Mouse (Mus musculus) stomach, embryonic 14.5 days (tissue): ENCODE measurements around the gene Ptpn13. TPM values are rescaled to one million over a fixed set of nuclear protein-coding genes. Genes with fewer than 3 reads are reported as not detected.

Experiments
- ATAC-seq: fragments of 200-750 bp; cut with Nextera tagmentation; 2 replicates; pipeline ENCODE4 v1.8.0; 2017; ENCODE audit warnings: low read depth, moderate TSS enrichment; ENCODE audit not compliant: insufficient number of reproducible peaks, insufficient read depth, low FRiP score
- H3K27ac ChIP-seq: fragments of 300-500 bp; sonication (generic); 2 replicates; pipeline ENCODE4 v1.5.1; 2014; ENCODE audit warnings: mild to moderate bottlenecking, low read length, moderate library complexity, mixed read lengths
- H3K27me3 ChIP-seq: fragments of 300-500 bp; sonication (generic); 2 replicates; pipeline ENCODE4 v1.6.1; 2014; ENCODE audit warnings: low read length, control low read depth, mixed read lengths; ENCODE audit not compliant: control insufficient read depth, insufficient read depth
- H3K36me3 ChIP-seq: fragments of 300-500 bp; sonication (generic); 2 replicates; pipeline ENCODE4 v1.6.1; 2014; ENCODE audit warnings: mild to moderate bottlenecking, control low read depth, low read length, moderate library complexity, mixed read lengths; ENCODE audit not compliant: control insufficient read depth, insufficient read depth
- H3K4me1 ChIP-seq: fragments of 300-500 bp; sonication (generic); 2 replicates; pipeline ENCODE4 v1.6.1; 2014; ENCODE audit warnings: low read length, control low read depth, mixed read lengths; ENCODE audit not compliant: control insufficient read depth, insufficient read depth
- H3K4me2 ChIP-seq: fragments of 300-500 bp; sonication (generic); replicated peaks from 2 replicates; pipeline ENCODE4 v1.6.1; 2014; ENCODE audit warnings: low read depth, low read length, control low read depth
- H3K4me3 ChIP-seq: fragments of 300-500 bp; sonication (generic); 2 replicates; pipeline ENCODE4 v1.5.1; 2014; ENCODE audit warnings: low read depth, low read length, control low read depth
- H3K9ac ChIP-seq: fragments of 300-500 bp; sonication (generic); replicated peaks from 2 replicates; pipeline ENCODE4 v1.6.1; 2014; ENCODE audit warnings: low read depth, mild to moderate bottlenecking, control low read depth, low read length, moderate library complexity, mixed read lengths
- H3K9me3 ChIP-seq: fragments of 300-500 bp; sonication (generic); 2 replicates; pipeline ENCODE4 v1.6.1; 2016; ENCODE audit warnings: low read depth, low read length, control low read depth; ENCODE audit not compliant: control insufficient read depth
- WGBS: fragments of 180-500 bp; shearing (Covaris S2); extraction: QIAGEN DNeasy Blood & Tissue Kit; methylation state at CpG from one replicate; pipeline ENCODE4 v1.1.7; 2014; 5-methylcytosine and 5-hydroxymethylcytosine counted together
- polyA plus RNA-seq: library from polyadenylated mRNA; unstranded; fragments of >200 nt; fragmentation: Nextera tagmentation; extraction: Ambion mirVana; gene quantifications from 2 replicates; pipeline ENCODE4 v1.2.1, GENCODE M21; 2014

Ptpn13 gene
- polyA plus RNA-seq, 1 experiment from 2014 or later, result 28.5 TPM

DNA sequence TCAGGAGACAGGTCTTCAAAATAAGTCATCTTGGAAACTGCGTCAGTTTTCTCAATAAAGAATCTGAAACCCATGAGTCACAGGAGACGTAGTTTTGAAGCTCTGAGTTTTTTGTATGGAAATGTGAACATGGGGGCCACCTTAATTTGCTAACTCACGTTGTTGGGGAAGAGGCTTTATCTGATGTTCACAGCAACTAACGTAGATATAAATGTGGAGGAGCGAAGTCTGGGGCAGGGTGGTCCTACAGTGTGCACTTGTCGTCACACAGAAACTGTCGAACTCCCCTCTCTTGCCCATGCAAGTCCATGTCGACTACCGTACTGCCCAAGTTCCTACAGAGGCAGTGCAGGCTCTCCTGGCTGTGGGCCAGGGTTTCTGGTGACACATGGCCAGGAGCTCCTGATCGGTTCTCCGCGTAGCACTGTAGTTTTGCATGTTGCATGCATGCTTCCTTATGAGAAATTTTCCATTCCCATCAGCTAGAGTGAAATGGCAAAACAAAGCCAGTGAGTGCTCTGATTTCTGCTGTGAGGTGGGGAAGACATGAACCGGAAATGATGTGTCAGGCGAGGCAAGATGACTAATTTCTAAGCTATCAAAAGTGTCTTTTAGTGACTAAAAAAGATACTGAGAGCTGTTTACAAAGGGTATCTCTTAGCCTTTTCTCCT, 93.9 kb downstream of the Ptpn13 start:
- Histone ChIP-seq H3K27me3 (no peaks in the 10 kb centered on the region), H3K9ac (no peak overlapping the region), H3K4me1 (0 out of 2 replicates have a peak, but pooled peaks cover 5% of the 10 kb centered on the region), H3K36me3 (no peaks in the 10 kb centered on the region; the same call in 1 of the 2 replicates), H3K4me2 (no peak overlapping the region), H3K9me3 (no peaks in the 10 kb centered on the region), H3K4me3 (no peak overlapping the region), H3K27ac (no peak overlapping the region)
- 72% methylated on average over 14 of the region's 14 CpGs for WGBS
- ATAC-seq, result no peak

DNA sequence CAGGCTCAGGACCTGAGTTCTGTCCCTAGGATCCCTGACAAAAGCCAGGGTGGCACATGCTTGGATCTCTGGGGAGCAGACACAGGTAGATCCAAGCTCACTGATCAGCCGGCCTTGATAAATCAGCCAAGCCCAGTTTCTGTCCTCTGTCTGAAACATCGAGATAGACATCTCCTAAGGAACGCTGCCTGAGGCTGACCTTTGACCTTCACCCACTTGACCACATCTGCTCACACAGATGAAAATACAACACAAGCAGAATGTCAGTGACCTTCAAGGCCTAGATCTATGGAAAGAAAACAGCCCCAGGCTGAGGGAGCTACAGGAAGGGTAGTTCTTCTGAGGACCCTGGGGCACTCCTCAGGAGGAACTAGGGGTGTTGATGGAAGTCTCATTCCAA, 97.4 kb downstream of the Ptpn13 start:
- Histone ChIP-seq H3K4me2 (no peak overlapping the region), H3K4me1 (0 out of 2 replicates have a peak, but pooled peaks cover 5% of the 10 kb centered on the region), H3K9ac (no peak overlapping the region), H3K27me3 (no peaks in the 10 kb centered on the region), H3K36me3 (peaks cover 5% of the 10 kb centered on the region), H3K4me3 (no peak overlapping the region), H3K27ac (no peak overlapping the region), H3K9me3 (no peaks in the 10 kb centered on the region)
- no peak for ATAC-seq
- 26% methylated on average over 3 of the region's 3 CpGs for WGBS

DNA sequence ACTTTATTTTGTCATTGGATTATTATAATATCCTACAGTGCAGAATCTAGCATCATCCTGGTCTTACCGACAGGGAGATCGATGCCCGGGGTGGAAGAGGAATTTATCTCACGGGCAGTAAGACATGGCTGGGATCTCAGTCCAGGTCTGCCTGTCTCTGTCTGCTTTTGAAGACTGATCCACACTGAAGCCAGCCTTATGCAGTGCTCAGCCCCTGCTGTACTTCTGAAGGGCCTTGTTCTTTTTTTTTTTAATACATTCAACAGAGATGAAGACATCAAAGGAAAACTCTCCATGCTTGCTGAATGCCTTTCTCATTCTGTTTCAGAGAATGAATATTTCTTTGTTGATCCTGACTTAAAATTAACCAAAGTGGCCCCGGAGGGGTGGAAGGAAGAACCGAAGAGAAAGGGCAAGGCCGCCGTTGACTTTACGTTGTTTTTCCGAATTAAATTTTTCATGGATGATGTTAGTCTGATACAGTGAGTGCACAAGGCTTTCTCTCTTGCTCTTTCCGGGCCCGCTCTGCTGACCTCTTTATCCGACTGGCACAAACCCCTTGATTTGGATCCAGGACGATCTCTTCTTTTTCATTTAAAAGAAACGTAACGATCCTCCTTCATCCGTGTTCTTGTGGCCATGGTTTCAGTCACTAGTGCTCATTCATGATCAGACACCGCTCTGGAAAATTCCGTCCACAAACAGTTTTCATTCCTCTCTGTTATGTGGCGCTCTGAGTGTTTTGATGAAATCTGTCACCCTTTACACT, 101.9 kb downstream of the Ptpn13 start:
- Histone ChIP-seq H3K4me1 (no peaks in the 10 kb centered on the region), H3K36me3 (peaks cover 26% of the 10 kb centered on the region), H3K9ac (no peak overlapping the region), H3K27ac (no peak overlapping the region), H3K27me3 (no peaks in the 10 kb centered on the region), H3K4me2 (no peak overlapping the region), H3K4me3 (no peak overlapping the region), H3K9me3 (no peaks in the 10 kb centered on the region)
- 85% methylated on average over 20 of the region's 20 CpGs for WGBS
- ATAC-seq, result no peak

DNA sequence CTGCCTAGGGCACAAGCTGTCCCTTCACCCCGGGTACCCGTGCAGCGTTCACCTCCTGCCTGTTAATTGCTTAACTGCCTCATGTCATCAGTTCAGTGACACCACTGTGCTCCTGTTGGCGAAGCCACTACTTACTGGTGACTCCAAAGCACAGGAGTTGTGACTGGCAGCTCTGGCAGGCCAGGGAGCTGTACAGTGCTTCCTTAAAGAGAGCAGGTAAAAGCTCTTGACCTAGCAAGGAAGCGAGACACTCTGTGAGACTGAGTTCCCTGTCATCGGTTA, 102.4 kb downstream of the Ptpn13 start:
- Histone ChIP-seq H3K9ac (no peak overlapping the region), H3K27me3 (no peaks in the 10 kb centered on the region), H3K27ac (no peak overlapping the region), H3K4me2 (no peak overlapping the region), H3K4me1 (no peaks in the 10 kb centered on the region), H3K36me3 (peaks cover 26% of the 10 kb centered on the region), H3K4me3 (no peak overlapping the region), H3K9me3 (no peaks in the 10 kb centered on the region)
- WGBS, result 88% methylated on average over 6 of the region's 6 CpGs
- ATAC-seq, result no peak

DNA sequence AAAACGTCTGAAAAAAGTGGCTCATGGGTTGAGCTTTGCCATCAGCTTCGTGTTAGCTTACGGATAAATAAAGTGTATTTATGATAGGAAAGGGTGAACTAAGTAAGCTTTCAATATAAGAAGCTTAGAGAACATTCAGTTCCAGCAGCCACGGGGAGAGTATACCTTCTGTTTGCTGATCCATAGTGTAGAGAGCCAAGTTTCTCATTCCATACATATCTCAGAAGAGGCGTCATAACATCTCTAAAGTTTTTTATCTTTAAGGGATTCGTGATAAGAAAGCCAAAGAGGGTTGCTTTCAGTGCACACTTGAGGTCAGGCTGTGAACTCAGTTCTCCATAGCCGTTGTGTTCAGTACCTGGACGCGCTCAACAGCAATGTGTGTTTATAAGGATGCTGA, 105.2 kb downstream of the Ptpn13 start:
- no peaks in the 10 kb centered on the region for H3K27me3 ChIP-seq
- peaks cover 26% of the 10 kb centered on the region for H3K36me3 ChIP-seq
- H3K4me1 ChIP-seq, result no peaks in the 10 kb centered on the region
- WGBS, result 81% methylated on average over 9 of the region's 9 CpGs
- no peak overlapping the region for H3K4me3 ChIP-seq
- H3K9ac ChIP-seq, result no peak overlapping the region
- ATAC-seq, result no peak
- H3K4me2 ChIP-seq, result no peak overlapping the region
- no peak overlapping the region for H3K27ac ChIP-seq
- no peaks in the 10 kb centered on the region for H3K9me3 ChIP-seq

DNA sequence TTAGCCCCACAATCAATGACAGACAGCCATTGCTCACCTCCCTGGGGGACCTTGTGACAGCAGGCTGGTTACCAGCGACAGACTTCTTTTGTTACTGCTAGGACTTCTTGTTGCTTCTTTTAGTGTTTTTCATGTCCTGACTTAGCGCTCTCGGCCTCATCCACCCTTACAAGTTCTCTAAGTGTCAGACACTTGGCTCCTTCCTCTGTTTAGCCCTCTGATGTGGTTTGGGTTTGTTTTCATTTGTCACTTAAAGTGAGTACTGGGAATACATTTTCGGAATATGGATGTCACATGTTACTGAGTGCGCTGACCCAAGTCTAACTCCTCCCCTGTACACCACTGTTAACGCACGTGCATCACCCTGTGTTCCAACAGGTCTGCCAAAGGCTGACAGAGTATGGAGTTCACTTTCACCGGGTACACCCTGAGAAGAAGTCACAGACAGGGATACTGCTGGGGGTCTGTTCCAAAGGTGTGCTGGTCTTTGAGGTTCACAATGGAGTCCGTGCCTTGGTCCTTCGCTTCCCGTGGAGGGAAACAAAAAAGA, 107.9 kb downstream of the Ptpn13 start:
- H3K4me1 ChIP-seq, result no peaks in the 10 kb centered on the region
- no peak overlapping the region for H3K4me2 ChIP-seq
- no peaks in the 10 kb centered on the region for H3K9me3 ChIP-seq
- peaks cover 23% of the 10 kb centered on the region for H3K36me3 ChIP-seq
- H3K4me3 ChIP-seq, result no peak overlapping the region
- H3K9ac ChIP-seq, result no peak overlapping the region
- no peak overlapping the region for H3K27ac ChIP-seq
- no peaks in the 10 kb centered on the region for H3K27me3 ChIP-seq
- WGBS, result 87% methylated on average over 11 of the region's 11 CpGs
- ATAC-seq, result no peak

DNA sequence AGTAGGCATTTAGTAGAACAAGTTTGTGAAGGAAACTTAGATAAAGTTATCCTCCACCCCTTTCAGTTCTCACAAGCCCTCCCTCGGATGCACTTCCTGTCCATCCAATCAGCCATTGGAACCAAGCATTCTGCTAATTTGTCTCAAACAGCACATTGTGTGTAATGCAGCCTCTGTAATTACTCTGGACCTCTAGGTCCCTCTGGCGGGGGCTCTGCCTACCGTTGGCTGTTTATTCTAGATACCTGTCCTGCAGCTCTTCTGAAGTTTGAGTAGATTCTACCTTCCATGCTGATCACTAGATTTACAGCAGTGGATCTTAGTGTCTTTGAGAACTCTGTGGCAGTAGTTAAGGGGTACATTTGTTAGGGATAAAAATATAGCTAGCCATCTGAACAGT, 109.5 kb downstream of the Ptpn13 start:
- ATAC-seq, result no peak
- Histone ChIP-seq H3K4me2 (no peak overlapping the region), H3K27me3 (no peaks in the 10 kb centered on the region), H3K9me3 (no peaks in the 10 kb centered on the region), H3K9ac (no peak overlapping the region), H3K36me3 (peaks cover 17% of the 10 kb centered on the region), H3K27ac (no peak overlapping the region), H3K4me1 (no peaks in the 10 kb centered on the region), H3K4me3 (no peak overlapping the region)
- WGBS, result 62% methylated on average over 3 of the region's 3 CpGs

DNA sequence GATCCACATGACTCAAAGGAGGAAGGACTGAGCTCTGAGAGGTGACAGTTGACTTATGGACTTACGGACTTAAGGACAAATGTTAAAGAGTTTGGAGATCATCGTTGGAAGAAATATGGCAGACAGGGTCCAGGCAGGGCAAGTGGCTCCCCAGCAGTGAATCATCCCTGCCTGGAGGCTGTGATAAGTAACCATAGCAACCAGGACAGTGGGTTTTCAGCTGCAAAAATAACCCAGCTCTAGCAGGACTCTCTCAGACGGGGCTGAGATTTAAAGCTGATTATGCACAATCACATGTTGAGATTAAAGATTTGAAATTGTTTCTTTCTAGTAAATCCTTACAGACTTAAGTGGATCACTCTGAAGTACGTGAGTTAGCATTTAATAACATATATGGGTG, 112.4 kb downstream of the Ptpn13 start:
- H3K9me3 ChIP-seq, result no peaks in the 10 kb centered on the region
- WGBS, result 62% methylated on average over 4 of the region's 4 CpGs
- no peak overlapping the region for H3K4me2 ChIP-seq
- no peak overlapping the region for H3K4me3 ChIP-seq
- H3K9ac ChIP-seq, result no peak overlapping the region
- H3K27me3 ChIP-seq, result no peaks in the 10 kb centered on the region
- no peak overlapping the region for H3K27ac ChIP-seq
- H3K4me1 ChIP-seq, result no peaks in the 10 kb centered on the region
- peaks cover 9% of the 10 kb centered on the region; the same call in 1 of the 2 replicates for H3K36me3 ChIP-seq
- ATAC-seq, result no peak
